Mouse (Mus musculus): Measurements from ENCODE around the gene 1110004F10Rik. TPM values are rescaled to one million over a fixed set of nuclear protein-coding genes. Genes with fewer than 3 reads are reported as not detected.
A peak's percentile ranks its signal among the peaks of the same experiment; 100 is the strongest.

Gene 1110004F10Rik
- polyA plus RNA-seq, 1 experiment from 2014 or later: 283 TPM

DNA sequence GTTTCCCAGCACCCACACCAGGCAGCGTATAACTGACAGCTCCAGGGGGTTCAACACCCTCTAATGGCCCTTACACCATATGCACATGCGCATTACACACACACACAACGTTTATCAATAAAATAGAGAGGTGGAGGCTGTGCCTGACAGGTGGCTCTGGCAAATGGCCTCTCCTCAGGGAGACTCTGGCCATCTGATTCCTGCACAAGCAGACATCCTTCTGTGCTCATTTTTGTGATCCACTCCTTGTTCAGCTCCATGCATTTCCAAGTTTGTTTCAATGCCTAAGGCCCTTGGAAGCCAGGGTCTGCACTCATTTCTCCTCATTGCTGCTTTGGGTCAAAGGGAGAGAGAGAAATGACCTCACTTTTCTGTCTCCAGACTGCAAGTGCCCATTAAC lies 71.5 kb downstream of the 1110004F10Rik start:
- H3K9me3 ChIP-seq (replicated peaks): no peaks in the 10 kb centered on the region
- H3K27ac ChIP-seq: no peak overlapping the region
- WGBS: 79% methylated on average over 3 of the region's 3 CpGs
- H3K9ac ChIP-seq: no peak overlapping the region
- no peak for ATAC-seq (ENCODE audit: low FRiP score)
- peaks cover 12% of the 10 kb centered on the region for H3K36me3 ChIP-seq
- no peaks in the 10 kb centered on the region for H3K27me3 ChIP-seq
- H3K4me1 ChIP-seq: no peaks in the 10 kb centered on the region
- no peak overlapping the region for H3K4me3 ChIP-seq
- H3K4me2 ChIP-seq (replicated peaks): no peak overlapping the region

DNA sequence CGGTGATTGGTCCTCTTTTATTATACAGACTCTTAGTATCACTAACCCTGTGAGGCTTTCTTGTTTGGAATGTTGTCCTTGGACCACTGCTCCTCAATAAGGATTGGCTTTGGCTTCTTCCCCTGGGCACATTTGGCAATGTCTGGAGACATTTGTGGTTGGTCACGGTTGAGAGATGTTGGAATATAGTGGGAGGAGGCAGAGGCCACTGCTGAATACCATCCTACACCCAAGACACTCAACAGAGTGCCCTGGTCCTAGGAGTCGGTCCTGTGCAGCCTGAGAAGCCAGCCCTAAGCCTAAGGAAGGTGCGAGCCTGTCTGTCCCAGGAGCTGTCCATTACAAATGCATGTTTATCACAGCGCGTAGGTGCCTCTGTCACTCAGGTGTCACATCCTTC lies 72.3 kb downstream of the 1110004F10Rik start:
- ATAC-seq (ENCODE audit: low FRiP score): no peak
- H3K4me3 ChIP-seq: no peak overlapping the region
- no peaks in the 10 kb centered on the region for H3K9me3 ChIP-seq (replicated peaks)
- H3K4me2 ChIP-seq (replicated peaks): no peak overlapping the region
- H3K36me3 ChIP-seq: peaks cover 3% of the 10 kb centered on the region; the same call in 1 of the 2 replicates
- no peaks in the 10 kb centered on the region for H3K4me1 ChIP-seq
- no peak overlapping the region for H3K27ac ChIP-seq
- H3K27me3 ChIP-seq: no peaks in the 10 kb centered on the region
- H3K9ac ChIP-seq: no peak overlapping the region
- WGBS: 91% methylated on average over 6 of the region's 6 CpGs

DNA sequence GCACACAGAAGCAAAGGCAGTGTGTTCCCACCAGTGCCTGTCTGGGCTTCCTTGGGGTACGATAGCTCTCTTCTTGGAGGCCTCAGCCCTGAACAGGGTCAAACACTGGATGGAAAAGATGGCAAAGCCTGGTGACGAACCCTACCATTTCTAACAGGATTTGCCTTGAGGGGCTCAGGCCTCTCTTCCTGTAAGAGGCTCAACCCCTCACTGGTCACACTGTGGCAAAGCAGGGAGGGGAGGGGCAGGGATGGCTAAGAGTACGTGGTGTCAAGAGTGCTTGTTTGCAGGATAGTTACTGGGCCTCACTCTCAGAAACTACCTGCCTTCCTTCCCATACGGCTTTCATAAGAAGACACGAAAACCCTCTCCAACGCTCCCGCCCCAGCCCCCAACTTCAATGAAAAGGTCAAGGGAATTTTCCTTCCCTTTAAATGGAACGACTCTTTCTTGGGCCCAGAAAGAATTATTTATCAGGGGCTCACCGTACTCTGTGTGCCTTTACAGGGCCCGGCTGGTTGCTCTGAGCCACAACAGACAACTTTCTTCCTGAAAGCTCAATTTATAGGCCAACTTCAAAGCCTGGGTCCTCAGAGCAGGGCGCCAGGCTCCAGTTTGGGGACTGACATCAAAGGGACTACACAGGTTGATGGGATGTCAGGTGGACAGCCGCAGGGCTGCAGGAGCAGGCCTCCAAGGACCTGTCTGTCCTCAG lies 76.2 kb downstream of the 1110004F10Rik start:
- Histone ChIP-seq H3K4me1 (peaks cover 4% of the 10 kb centered on the region; the same call in 1 of the 2 replicates), H3K36me3 (no peaks in the 10 kb centered on the region), H3K27ac (no peak overlapping the region), H3K27me3 (no peaks in the 10 kb centered on the region), H3K9ac (no peak overlapping the region), H3K9me3 (replicated peaks) (0 out of 2 replicates have a peak, but pooled peaks cover 4% of the 10 kb centered on the region), H3K4me3 (no peak overlapping the region), H3K4me2 (replicated peaks) (no peak overlapping the region)
- no peak for ATAC-seq (ENCODE audit: low FRiP score)
- 79% methylated on average over 12 of the region's 12 CpGs for WGBS

DNA sequence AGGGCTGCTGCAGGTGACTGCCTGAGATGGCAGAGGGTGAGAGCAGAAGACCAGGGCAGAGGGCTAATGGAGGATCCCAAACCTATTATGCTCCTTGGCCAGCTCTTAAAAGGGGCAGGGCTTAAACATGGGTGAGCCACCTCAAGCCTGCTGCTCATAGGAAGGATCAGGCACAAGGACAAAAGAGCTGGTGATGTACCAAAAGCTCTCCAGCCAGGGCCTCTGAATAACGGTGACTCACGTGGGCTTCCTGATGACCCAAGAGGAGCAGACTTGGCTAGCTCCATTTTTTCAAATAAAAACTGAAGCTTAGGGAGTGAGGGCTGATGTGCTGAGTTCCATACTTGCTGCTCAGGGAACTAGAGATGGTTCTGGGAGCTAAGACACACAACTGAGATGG lies 76.8 kb downstream of the 1110004F10Rik start:
- H3K27me3 ChIP-seq: no peaks in the 10 kb centered on the region
- no peak overlapping the region for H3K4me3 ChIP-seq
- no peak overlapping the region for H3K9ac ChIP-seq
- no peaks in the 10 kb centered on the region for H3K36me3 ChIP-seq
- peaks cover 4% of the 10 kb centered on the region for H3K4me1 ChIP-seq
- no peak overlapping the region for H3K27ac ChIP-seq
- 88% methylated on average over 2 of the region's 2 CpGs for WGBS
- H3K4me2 ChIP-seq (replicated peaks): no peak overlapping the region
- H3K9me3 ChIP-seq (replicated peaks): 0 out of 2 replicates have a peak, but pooled peaks cover 4% of the 10 kb centered on the region
- ATAC-seq (ENCODE audit: low FRiP score): no peak

DNA sequence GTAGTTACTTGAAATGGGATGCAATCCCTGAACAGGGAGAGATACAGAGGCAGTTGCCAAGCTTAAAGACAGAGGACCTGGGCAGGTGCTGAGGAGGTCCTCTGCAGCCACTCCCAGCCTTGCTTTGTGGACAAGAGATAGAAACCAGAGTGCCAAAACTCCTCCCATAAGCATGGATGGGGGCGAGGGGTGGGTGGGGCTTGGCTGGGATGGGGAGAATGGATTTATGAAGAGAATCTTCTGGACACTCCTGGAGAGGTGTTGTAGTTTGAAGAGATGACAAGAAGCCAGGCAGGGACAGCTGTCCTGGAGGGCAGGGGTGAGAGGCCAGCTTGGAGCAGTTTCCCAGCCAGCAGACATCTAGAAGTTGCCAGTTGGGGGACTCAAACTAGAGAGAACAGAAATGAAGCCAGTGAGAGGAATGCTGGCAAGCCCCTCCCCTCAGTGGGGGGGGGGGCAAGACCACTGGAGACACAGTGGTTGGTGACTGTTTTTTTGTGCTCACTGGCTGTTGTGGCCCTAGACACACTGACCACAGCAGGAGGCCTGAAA lies 80.2 kb downstream of the 1110004F10Rik start:
- Histone ChIP-seq H3K4me2 (replicated peaks) (no peak overlapping the region), H3K27me3 (no peaks in the 10 kb centered on the region), H3K36me3 (no peaks in the 10 kb centered on the region), H3K27ac (no peak overlapping the region), H3K9me3 (replicated peaks) (0 out of 2 replicates have a peak, but pooled peaks cover 4% of the 10 kb centered on the region), H3K4me1 (peaks cover 21% of the 10 kb centered on the region), H3K9ac (no peak overlapping the region), H3K4me3 (no peak overlapping the region)
- no peak for ATAC-seq (ENCODE audit: low FRiP score)
- 92% methylated on average over 1 of the region's 1 CpGs for WGBS

DNA sequence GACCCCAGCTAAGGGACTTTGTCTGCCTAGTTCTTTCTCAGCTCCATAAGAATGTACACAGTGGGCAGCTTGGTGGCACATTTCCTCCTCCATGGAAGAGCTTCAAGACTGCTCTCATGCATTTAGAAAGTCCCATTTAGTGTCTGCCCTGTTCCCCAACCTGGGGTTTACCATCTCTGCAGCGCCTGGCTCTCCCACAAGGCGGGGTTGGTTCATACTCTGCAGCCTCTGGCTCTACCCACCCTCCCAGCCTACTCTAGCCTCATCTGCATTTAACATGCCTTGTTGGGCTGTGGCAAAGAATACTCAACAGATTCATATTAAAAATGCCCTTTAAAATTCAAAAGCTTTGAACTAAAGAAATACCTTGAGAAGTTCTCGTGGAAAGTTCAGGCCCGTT lies 81.5 kb downstream of the 1110004F10Rik start:
- WGBS: 75% methylated on average over 4 of the region's 4 CpGs

DNA sequence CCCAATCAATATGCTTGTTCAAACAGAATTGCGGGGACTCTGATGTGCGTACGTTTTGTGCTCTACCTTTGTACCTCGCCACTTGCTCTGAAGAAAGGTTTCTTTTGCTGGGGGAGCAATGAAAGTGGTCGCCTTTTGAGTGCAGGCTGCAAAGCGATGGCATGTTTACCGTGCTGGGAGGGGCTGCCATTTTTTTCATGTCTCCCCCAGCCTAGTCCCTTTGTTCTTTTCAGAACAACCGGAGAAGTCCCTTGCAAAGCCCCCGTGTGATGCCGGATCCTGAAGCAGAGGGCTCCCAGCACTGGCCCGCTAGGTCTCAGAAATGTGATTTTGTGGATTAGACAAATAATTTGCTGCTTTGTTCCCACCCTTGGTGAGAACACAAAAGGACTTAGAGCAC lies 82.0 kb downstream of the 1110004F10Rik start:
- no peak overlapping the region for H3K4me3 ChIP-seq
- no peak overlapping the region for H3K27ac ChIP-seq
- H3K9me3 ChIP-seq (replicated peaks): 0 out of 2 replicates have a peak, but pooled peaks cover 4% of the 10 kb centered on the region
- H3K27me3 ChIP-seq: no peaks in the 10 kb centered on the region
- H3K4me1 ChIP-seq: peaks cover 21% of the 10 kb centered on the region
- ATAC-seq (ENCODE audit: low FRiP score): no peak
- WGBS: 43% methylated on average over 11 of the region's 11 CpGs
- H3K4me2 ChIP-seq (replicated peaks): no peak overlapping the region
- no peak overlapping the region for H3K9ac ChIP-seq
- H3K36me3 ChIP-seq: no peaks in the 10 kb centered on the region

More for the DNA sequence above, 81.5 kb downstream of the 1110004F10Rik start:
- Histone ChIP-seq H3K4me3 (no peak overlapping the region), H3K36me3 (no peaks in the 10 kb centered on the region), H3K27ac (no peak overlapping the region), H3K9me3 (replicated peaks) (0 out of 2 replicates have a peak, but pooled peaks cover 4% of the 10 kb centered on the region), H3K4me1 (peaks cover 21% of the 10 kb centered on the region), H3K9ac (no peak overlapping the region), H3K27me3 (no peaks in the 10 kb centered on the region), H3K4me2 (replicated peaks) (no peak overlapping the region)
- ATAC-seq (ENCODE audit: low FRiP score): no peak

DNA sequence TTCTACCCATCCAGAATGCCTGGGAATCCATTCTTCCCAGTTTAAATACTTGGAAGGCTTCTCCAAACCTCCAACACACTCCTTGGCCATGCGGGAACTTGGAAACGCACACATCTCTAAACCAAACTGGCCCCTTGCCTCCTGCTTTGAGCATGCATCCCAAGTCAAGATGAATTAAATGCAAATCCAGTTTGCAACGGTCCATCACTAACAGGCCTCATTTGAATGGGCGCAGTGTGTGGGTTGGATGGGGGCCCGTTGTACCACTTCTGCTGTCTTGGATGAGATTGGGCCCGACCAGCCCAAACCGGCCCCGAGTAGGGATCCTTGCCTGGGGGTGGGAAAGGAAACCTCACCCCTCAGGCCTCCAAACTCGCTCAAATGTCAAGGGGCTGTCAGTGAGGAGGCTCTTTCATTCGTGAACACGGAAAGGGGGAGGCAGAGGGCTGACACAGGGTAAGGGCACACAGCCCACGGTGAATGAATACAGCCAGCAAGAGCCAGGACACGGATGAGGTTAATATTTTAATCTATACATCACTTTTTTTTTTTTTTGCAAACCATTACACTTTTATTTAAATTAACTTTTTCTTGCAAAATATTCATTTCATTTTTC lies 83.9 kb downstream of the 1110004F10Rik start:
- no peak overlapping the region for H3K4me3 ChIP-seq
- no peak overlapping the region for H3K27ac ChIP-seq
- peak; percentile 69 for ATAC-seq (ENCODE audit: low FRiP score)
- H3K27me3 ChIP-seq: no peaks in the 10 kb centered on the region
- peaks cover 21% of the 10 kb centered on the region for H3K4me1 ChIP-seq
- no peak overlapping the region for H3K9ac ChIP-seq
- 39% methylated on average over 13 of the region's 13 CpGs for WGBS
- H3K4me2 ChIP-seq (replicated peaks): no peak overlapping the region
- H3K9me3 ChIP-seq (replicated peaks): 0 out of 2 replicates have a peak, but pooled peaks cover 4% of the 10 kb centered on the region
- no peaks in the 10 kb centered on the region for H3K36me3 ChIP-seq

DNA sequence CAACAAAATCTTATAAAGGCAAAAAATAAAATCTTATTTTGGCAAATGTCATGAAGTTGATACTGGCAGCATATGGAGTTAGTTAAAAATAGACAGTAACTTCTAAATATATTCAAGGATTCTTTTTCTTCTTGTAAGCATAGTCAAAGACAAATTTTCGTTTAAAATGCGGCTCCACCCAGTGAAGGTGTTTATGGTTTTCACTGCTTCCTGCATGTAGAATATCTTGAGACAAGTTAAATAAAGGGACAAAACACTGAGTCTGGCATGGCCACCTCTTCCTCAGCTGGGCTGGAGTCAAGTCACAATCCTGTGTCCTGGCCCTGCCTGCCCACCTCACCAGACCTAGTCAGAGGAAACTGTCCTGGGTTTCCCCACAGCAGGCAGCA lies 84.4 kb downstream of the 1110004F10Rik start:
- Histone ChIP-seq H3K9me3 (replicated peaks) (0 out of 2 replicates have a peak, but pooled peaks cover 4% of the 10 kb centered on the region), H3K36me3 (no peaks in the 10 kb centered on the region), H3K4me3 (no peak overlapping the region), H3K27me3 (no peaks in the 10 kb centered on the region), H3K4me2 (replicated peaks) (no peak overlapping the region), H3K27ac (no peak overlapping the region), H3K4me1 (peaks cover 21% of the 10 kb centered on the region), H3K9ac (no peak overlapping the region)
- ATAC-seq (ENCODE audit: low FRiP score): no peak
- WGBS: 85% methylated on average over 2 of the region's 2 CpGs

DNA sequence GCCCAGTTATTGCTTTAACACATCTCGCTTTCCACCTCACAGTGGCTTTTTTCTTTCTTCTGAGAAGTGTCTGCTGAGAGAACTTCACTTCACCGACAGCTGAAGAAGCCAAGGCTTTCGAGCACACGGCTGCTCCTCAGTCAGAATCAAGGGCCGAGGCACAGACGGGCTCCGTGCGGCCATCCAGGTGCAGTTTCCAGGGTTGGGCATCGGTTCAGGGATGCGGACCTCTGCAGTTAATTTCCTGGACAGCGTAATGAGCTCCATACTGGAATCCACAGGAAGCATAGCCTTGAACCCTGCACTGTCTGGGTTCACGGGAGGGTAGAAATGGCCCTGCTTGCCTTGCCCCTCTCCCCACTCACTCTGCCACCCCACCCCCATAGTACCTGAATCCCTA lies 84.9 kb downstream of the 1110004F10Rik start:
- no peak for ATAC-seq (ENCODE audit: low FRiP score)
- H3K27me3 ChIP-seq: no peaks in the 10 kb centered on the region
- no peak overlapping the region for H3K4me2 ChIP-seq (replicated peaks)
- H3K9ac ChIP-seq: no peak overlapping the region
- peaks cover 21% of the 10 kb centered on the region for H3K4me1 ChIP-seq
- no peaks in the 10 kb centered on the region for H3K36me3 ChIP-seq
- 0 out of 2 replicates have a peak, but pooled peaks cover 4% of the 10 kb centered on the region for H3K9me3 ChIP-seq (replicated peaks)
- no peak overlapping the region for H3K27ac ChIP-seq
- H3K4me3 ChIP-seq: no peak overlapping the region
- 83% methylated on average over 12 of the region's 12 CpGs for WGBS

DNA sequence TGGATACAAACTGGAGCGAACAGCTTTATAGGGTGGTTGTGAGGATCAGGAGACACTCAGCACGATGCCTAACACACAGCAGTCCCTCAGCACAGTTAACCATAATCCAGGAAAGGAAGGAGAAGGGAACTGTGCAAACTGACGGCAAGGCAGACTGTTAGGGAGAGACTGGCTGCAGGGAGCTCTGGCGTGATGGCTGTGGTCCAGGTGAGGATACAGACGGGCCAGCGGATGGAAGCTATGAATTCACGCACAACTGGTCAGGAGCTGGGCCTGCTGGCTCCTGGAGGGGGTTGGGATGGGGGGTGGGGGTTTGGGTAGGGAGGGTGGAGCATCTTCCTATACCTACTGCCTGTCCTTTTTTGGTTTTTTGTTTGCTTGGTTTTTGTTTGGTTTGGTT lies 86.5 kb downstream of the 1110004F10Rik start:
- WGBS: 87% methylated on average over 7 of the region's 7 CpGs
- Histone ChIP-seq H3K27me3 (no peaks in the 10 kb centered on the region), H3K36me3 (no peaks in the 10 kb centered on the region), H3K27ac (no peak overlapping the region), H3K4me3 (no peak overlapping the region), H3K4me2 (replicated peaks) (no peak overlapping the region), H3K4me1 (peaks cover 17% of the 10 kb centered on the region), H3K9me3 (replicated peaks) (no peaks in the 10 kb centered on the region), H3K9ac (no peak overlapping the region)
- no peak for ATAC-seq (ENCODE audit: low FRiP score)

DNA sequence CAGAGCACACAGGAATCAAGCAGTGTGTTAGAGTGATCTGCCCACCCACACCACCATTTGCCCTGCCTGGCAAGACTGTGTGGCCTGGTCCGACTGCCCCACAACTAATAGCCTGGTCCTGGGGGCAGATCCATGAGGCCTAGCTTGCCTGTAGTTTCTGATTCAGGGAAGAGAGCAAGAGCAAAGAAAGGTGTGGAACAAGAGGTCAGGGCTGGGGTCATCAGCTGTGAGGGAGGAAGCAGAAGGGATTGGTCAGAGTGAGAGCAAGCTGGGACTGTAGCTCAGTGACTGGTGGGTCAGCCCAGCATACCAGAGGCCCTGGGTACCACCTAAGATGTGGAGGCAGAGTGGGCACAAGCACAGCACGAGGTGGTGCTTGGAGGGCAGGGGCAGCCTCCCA lies 87.9 kb downstream of the 1110004F10Rik start:
- ATAC-seq (ENCODE audit: low FRiP score): no peak
- Histone ChIP-seq H3K9ac (0 out of 2 replicates have a peak overlapping the region, but pooled peaks have one; percentile 6), H3K9me3 (replicated peaks) (no peaks in the 10 kb centered on the region), H3K4me1 (peaks cover 14% of the 10 kb centered on the region), H3K36me3 (no peaks in the 10 kb centered on the region), H3K27ac (no peak overlapping the region), H3K4me3 (no peak overlapping the region), H3K27me3 (no peaks in the 10 kb centered on the region), H3K4me2 (replicated peaks) (no peak overlapping the region)
- WGBS: 74% methylated on average over 2 of the region's 2 CpGs
